Mouse (Mus musculus): ENCODE measurements around the gene Fgd3.

DNA sequence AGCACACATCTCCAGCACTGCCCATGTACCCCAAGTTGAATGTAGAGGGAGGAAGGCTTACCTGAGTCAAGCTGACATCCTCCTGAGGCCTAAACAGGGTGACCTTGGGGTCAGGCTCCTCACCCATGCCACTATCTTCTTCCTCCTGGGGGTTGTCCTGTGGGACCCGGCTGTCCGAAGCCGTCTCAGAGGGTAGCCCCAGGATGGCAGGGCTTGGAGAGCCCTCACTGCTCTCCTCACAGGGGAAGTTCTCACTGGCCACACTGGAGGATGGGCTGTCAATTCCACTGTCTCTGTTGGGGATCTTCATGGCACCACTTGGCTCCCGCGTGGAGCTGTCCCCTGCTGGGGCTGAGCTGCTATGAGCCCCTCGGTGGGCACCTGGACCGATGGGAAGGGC, 23.8 kb downstream of the Fgd3 start:
- TF ChIP-seq CTCF (IDR thresholded peaks at IDR 0.05; ENCODE audit: low read depth) (no peak), EP300 (optimal IDR thresholded peaks at IDR 0.05) (no peak)
